In genomic region chrX:72918682-72919059, GRCm38 (mm10) we compare ENCODE assay signal across 8 mouse cellular contexts. TPM values are rescaled to one million over a fixed set of nuclear protein-coding genes. Genes with fewer than 3 reads are reported as not detected.
DNase-seq lines count a peak whose midpoint lies in the region; ATAC-seq and TF ChIP-seq lines count a peak whose summit lies in the region.

No protein-coding gene starts in this region.

- 11% methylated on average over 6 of the region's 6 CpGs for WGBS in heart, postnatal 0 days
- 17% methylated on average over 6 of the region's 6 CpGs for WGBS in hindbrain, embryonic 10.5 days
- WGBS in midbrain, embryonic 11.5 days: 9% methylated on average over 6 of the region's 6 CpGs

- peak overlapping the region; percentile 61 for H3K4me2 ChIP-seq in heart, postnatal 0 days (ENCODE audit: low read depth, low read length)
- peak overlapping the region; percentile 51 for H3K4me2 ChIP-seq in midbrain, embryonic 11.5 days

- H3K9ac ChIP-seq in heart, postnatal 0 days (replicated peaks; ENCODE audit: low read depth, low read length): 0 out of 2 replicates have a peak overlapping the region, but pooled peaks have one; percentile 10
- peak overlapping the region; percentile 48 for H3K9ac ChIP-seq in midbrain, embryonic 11.5 days (ENCODE audit: low read length)

- in situ Hi-C loops in Patski (cut with MboI; ENCODE audit: low pct_unique_long_range_greater_than_20kb): no loop called here

- H3K4me3 ChIP-seq in heart, postnatal 0 days (ENCODE audit: low read depth, low read length): peak overlapping the region; percentile 56
- peak overlapping the region; percentile 63 for H3K4me3 ChIP-seq in hindbrain, embryonic 10.5 days
- H3K4me3 ChIP-seq in midbrain, embryonic 11.5 days (ENCODE audit: low read depth, low read length): peak overlapping the region; percentile 38

- no peaks in the 10 kb centered on the region for H3K4me1 ChIP-seq in heart, postnatal 0 days (ENCODE audit: control insufficient read depth, insufficient read depth)
- H3K4me1 ChIP-seq in hindbrain, embryonic 10.5 days (replicated peaks): peaks cover 14% of the 10 kb centered on the region
- H3K4me1 ChIP-seq in midbrain, embryonic 11.5 days (ENCODE audit: control insufficient read depth, insufficient read depth, low read length): peaks cover 4% of the 10 kb centered on the region

- no peak for TF ChIP-seq EP300 in heart, postnatal 0 days (IDR thresholded peaks at IDR 0.05; ENCODE audit: low read depth)

- TF ChIP-seq CTCF in heart, postnatal 0 days (IDR thresholded peaks at IDR 0.05; ENCODE audit: low read depth): no peak
- TF ChIP-seq CTCF in Patski (IDR thresholded peaks at IDR 0.05): no peak

- no peaks in the 10 kb centered on the region; the same call in 1 of the 2 replicates for H3K36me3 ChIP-seq in heart, postnatal 0 days (replicated peaks; ENCODE audit: control insufficient read depth, insufficient read depth, low read length)
- H3K36me3 ChIP-seq in hindbrain, embryonic 10.5 days: no peaks in the 10 kb centered on the region
- H3K36me3 ChIP-seq in midbrain, embryonic 11.5 days (ENCODE audit: control insufficient read depth, insufficient read depth, low read length): no peaks in the 10 kb centered on the region

- H3K9me3 ChIP-seq in heart, postnatal 0 days (replicated peaks; ENCODE audit: control insufficient read depth, low read length): no peaks in the 10 kb centered on the region
- H3K9me3 ChIP-seq in hindbrain, embryonic 10.5 days: no peaks in the 10 kb centered on the region
- no peaks in the 10 kb centered on the region for H3K9me3 ChIP-seq in midbrain, embryonic 11.5 days (ENCODE audit: control insufficient read depth, low read length)

- no peak for ATAC-seq in heart, postnatal 0 days (ENCODE audit: insufficient read depth, low read depth)
- peak; percentile 6 for ATAC-seq in Patski
- ATAC-seq in midbrain, embryonic 11.5 days (ENCODE audit: low FRiP score): no peak

- H3K27ac ChIP-seq in heart, postnatal 0 days (ENCODE audit: low read depth): peak overlapping the region; percentile 22; the same call in 1 of the 2 replicates
- peak overlapping the region; percentile 87 for H3K27ac ChIP-seq in hindbrain, embryonic 10.5 days
- H3K27ac ChIP-seq in midbrain, embryonic 11.5 days (ENCODE audit: low read depth, low read length): no peak overlapping the region

- no peak for DNase-seq in heart, postnatal 0 days (ENCODE audit: low spot score)
- DNase-seq in heart, adult 11 months: no peak
- DNase-seq in Patski (ENCODE audit: low read depth, low spot score): no peak
- no peak for DNase-seq in hindbrain, embryonic 10.5 days (ENCODE audit: low spot score)
- no peak for DNase-seq in midbrain, embryonic 11.5 days (ENCODE audit: low spot score, missing footprints)
- DNase-seq in thymus, postnatal 0 days (ENCODE audit: low spot score): no peak
- DNase-seq in retina, postnatal 1 day: no peak
- no peak for DNase-seq in gastrocnemius, postnatal 25 days

- H3K27me3 ChIP-seq in heart, postnatal 0 days (ENCODE audit: control insufficient read depth, insufficient read depth, low read length): no peaks in the 10 kb centered on the region
- peaks cover 28% of the 10 kb centered on the region for H3K27me3 ChIP-seq in Patski
- no peaks in the 10 kb centered on the region for H3K27me3 ChIP-seq in hindbrain, embryonic 10.5 days (ENCODE audit: insufficient read depth, poor library complexity, severe bottlenecking)
- no peaks in the 10 kb centered on the region for H3K27me3 ChIP-seq in midbrain, embryonic 11.5 days (ENCODE audit: control insufficient read depth, insufficient read depth, low read length)

- CTCF ChIA-PET in Patski (lab: Charles Lee): interaction anchor here (1.4 kb wide), 1 partner anchor 10 kb away, joined by 6 read pairs; no protein-coding TSS in a partner anchor

- POLR2A ChIA-PET in Patski (lab: Charles Lee): no interaction called here

RNA-seq across cellular contexts. Expression of gene Nsdhl, which starts 0.3 kb away (rescaled TPM):
- 5.6 and 12.6 TPM in 2 replicates for total RNA-seq in heart, postnatal 0 days (2014; rRNA removed; ENCODE audit: low replicate concordance)
- 11.8 and 12.7 TPM in 2 replicates for polyA plus RNA-seq in heart, postnatal 0 days (2015; fragmentation: Nextera tagmentation; extraction: Ambion mirVana)
- polyA plus RNA-seq in Patski (2021): 26.1 TPM
- 37.4 and 42.9 TPM in 2 replicates for polyA plus RNA-seq in hindbrain, embryonic 10.5 days (2016; fragmentation: Nextera tagmentation; extraction: Ambion mirVana)
- 52.5 and 54.4 TPM in 2 replicates for polyA plus RNA-seq in midbrain, embryonic 11.5 days (2014; fragmentation: Nextera tagmentation; extraction: Ambion mirVana)
- 14.1 and 14.8 TPM in 2 replicates for polyA plus RNA-seq in thymus, postnatal 0 days (2015; fragmentation: Nextera tagmentation; extraction: Ambion mirVana)
- 1 to 10 TPM; 4.0 to 6.1 TPM for total RNA-seq in gastrocnemius, postnatal 25 days (2021)

RNA-seq across cellular contexts. Expression of gene Cetn2, which starts 0.5 kb away (rescaled TPM):
- total RNA-seq in heart, postnatal 0 days (2014; rRNA removed; ENCODE audit: low replicate concordance): 16.8 and 24.7 TPM in 2 replicates
- polyA plus RNA-seq in heart, postnatal 0 days (2015; fragmentation: Nextera tagmentation; extraction: Ambion mirVana): 62.0 and 62.5 TPM in 2 replicates
- 134 TPM for polyA plus RNA-seq in Patski (2021)
- 91.9 and 104 TPM in 2 replicates for polyA plus RNA-seq in hindbrain, embryonic 10.5 days (2016; fragmentation: Nextera tagmentation; extraction: Ambion mirVana)
- polyA plus RNA-seq in midbrain, embryonic 11.5 days (2014; fragmentation: Nextera tagmentation; extraction: Ambion mirVana): 136 and 148 TPM in 2 replicates
- polyA plus RNA-seq in thymus, postnatal 0 days (2015; fragmentation: Nextera tagmentation; extraction: Ambion mirVana): 102 and 105 TPM in 2 replicates
- total RNA-seq in gastrocnemius, postnatal 25 days (2021): 10 to 100 TPM; 23.8 to 25.9 TPM
